Mouse (Mus musculus) MEL-GATA-1-ER (cell line): ENCODE measurements around the gene Mboat1.

Experiments used
- DNase-seq: peaks from one replicate; pipeline ENCODE4 v3.0.0-alpha.2; 2012; ENCODE audit warnings: low read depth; ENCODE audit errors: extremely low read depth

The Mboat1 gene

DNA sequence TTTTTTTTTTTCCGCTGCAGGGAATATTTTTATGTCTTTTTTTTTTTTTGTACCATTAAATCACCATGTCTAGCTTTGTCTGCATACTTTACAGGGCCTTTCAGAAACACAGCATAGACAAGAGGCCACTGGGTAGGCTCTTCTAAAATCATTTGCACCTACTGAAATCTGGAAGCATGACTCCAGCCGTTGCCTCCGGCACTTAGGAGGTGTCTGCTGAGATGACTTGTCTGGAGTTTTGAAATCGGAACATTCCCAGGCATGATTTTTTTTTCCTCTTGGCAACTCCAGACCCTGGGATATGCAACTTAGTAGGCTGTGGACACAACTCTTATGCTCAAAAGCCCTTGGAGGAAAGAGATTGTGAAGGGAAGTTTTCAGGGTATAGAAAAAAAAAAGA, 109.3 kb downstream of the Mboat1 start:
- no peak for DNase-seq

DNA sequence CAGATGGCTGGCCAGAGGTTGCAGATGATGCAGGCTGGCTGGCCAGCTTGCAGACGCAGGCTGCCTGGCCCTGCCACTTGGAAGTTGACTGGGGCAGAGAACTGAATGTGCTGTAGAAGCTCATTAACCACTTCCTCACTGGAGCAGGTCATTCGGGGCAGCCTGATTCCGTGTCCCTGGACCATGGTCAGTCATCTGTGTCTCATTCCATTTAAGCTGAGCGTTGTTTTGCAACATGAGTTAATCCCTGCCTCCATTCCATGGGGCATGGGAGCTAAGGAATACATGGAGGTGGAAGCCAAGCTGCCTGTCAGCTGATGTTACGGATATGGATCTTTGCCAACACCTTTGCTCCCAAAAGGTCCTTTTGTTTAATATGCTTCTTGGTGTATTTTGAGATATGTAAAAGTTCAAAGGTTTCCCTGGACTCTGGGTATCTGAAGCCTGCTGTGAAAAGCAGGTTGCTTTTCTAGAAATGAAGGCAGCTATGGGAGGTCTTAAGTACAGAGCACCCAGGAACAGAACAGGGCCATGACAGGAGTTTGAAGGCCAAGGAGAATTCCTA, 114.1 kb downstream of the Mboat1 start:
- no peak for DNase-seq

DNA sequence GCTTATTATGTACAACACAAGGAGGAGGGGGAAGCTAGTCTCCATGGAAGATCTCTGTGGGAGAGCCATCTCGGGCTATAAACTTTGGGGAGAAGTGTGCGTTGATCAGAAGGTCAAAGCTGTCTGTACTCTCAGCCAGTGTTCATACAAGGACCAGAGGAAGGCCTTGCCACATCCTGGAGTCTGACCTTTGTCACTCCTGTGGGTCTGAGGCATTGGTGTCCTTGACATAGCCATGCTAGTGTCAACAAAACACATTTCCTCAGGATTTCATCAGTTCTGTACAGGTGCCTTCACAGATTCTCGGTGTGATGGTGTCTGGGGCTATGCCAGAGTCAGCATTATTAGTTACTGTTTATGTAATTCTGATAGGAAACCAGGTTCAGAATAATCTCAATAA, 115.1 kb downstream of the Mboat1 start:
- no peak for DNase-seq

DNA sequence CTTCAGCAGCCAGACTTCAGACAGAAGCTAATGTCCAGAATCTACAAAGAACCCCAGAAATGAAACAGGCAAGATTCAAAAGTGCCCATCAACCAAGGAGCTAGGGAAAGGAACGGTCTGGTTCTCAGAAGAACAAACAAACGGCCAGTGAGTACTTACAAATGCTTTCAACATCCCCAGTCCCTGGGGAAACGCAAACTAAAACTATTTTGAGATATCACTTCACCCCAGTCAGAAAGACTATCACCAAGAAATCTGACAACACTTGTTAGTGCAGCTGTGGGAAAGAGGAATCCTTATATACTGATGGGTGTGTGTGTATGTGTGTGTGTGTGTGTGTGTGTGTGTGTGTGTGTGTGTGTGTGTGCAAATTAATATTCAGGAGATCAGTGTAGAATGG, 116.4 kb downstream of the Mboat1 start:
- DNase-seq: no peak

DNA sequence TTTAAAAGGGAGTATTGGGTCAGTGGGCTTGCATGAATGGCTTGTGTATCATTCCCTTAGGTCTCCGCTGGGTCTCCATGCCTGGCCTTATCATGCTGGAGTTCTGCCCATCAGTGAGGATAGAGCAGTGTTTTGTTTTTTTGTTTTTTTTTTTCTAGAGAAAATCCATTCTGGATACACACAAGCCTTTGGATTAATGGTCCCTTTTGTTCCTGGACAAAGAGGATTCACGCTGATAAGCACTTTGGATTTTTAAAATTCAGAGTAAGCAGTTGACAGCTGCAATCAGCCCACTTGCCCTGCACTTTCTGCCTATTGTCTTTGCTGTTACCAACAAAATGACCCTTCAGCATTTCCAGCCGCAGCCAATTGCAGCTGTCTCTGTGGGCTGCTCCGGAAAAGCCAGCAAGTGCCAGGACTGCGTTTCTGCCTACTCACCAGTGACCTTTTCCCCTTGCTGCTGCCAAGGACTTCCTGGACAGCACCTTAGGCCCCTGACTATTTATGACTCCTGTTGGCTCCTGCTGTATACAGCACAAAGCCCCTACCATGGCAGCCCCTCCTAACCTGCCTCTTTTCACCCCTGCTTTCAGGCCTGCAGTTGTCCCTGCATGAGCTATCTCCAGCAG, 117.5 kb downstream of the Mboat1 start:
- DNase-seq: no peak

DNA sequence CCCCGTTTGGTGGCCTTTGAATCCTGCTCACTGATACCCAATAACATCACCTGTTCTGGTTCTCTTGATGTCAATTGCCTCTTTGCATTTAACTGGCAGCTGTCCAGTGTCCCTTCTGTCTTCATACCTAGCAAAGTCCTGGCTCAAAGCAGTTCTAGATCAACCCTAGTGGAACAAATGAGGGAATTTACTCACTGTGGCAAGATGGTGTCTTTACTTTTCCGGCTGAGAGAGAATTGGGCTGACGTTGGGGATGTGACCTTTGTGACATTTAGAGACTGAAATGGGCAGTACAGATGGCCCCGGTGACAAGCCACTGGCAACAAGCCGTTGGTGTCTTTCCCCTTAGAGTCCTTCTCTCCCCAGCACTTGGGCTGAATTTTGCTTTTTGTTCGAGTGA, 118.1 kb downstream of the Mboat1 start:
- DNase-seq: no peak

DNA sequence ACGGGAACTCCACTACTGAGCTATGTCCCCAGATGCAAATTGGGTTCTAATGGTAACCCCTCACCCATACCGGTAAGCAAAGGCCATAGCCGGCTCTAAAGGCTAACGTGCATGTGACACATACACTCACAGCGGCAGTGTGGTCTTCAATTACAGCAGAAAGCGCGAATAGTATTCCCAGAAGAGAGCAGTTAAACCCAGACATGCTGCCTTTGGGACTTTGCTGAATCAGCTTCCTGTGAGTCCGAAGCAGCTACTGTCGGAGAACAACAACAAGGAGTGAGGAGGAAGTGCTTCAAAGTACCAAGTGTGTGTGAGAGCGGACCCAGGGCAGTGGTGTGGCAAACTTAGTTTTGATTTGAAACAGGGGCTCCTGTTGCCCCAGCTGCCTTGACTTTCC, 122.5 kb downstream of the Mboat1 start:
- no peak for DNase-seq

DNA sequence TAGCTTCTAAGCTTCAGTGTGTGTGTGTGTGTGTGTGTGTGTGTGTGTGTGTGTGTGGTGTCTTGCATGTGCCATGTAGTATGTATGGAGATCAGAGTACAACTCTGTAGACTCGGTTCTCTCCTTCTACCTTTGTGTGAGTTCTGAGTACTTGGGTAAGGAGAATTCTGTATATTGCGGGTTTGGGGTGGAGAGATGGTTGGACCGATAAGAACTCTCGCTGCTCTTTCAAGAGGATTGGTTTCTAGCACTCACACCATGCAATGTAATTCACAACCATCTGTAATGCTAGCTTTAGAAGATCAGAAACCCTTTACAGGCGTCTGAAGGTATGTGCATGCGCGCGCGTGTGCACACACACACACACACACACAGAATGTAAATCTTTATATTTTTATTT, 123.0 kb downstream of the Mboat1 start:
- no peak for DNase-seq

DNA sequence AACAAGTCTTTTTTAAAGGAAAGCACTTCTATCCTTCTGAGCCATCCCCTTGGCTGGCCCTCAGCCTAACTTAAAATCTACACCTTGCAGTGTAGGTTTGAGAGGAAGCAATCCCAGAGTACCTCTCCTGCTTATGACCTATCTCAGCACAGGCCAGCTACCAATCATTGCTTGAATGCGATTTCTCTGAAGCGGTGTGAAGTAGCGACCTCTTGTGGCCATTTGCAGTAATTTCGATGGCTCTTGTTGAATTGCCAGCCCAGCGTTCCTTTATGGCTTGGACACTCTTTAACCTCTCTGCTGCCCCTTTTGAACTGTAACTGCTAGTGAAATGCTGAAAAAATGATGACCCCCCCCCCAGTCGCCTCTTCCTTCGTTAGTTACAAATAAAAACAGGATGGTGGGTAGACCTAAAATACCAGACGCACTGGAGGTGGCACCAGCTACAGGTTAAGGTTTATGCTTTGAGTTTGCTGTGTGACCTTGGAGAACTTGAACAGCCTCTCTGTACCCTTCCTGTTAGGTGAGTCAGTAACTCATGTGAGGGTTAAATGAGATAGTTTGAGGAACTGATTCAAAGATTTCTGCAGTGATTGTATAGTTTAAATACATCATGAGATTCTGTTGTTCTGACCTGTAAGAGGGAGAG, 123.7 kb downstream of the Mboat1 start:
- peak; percentile 47 for DNase-seq

DNA sequence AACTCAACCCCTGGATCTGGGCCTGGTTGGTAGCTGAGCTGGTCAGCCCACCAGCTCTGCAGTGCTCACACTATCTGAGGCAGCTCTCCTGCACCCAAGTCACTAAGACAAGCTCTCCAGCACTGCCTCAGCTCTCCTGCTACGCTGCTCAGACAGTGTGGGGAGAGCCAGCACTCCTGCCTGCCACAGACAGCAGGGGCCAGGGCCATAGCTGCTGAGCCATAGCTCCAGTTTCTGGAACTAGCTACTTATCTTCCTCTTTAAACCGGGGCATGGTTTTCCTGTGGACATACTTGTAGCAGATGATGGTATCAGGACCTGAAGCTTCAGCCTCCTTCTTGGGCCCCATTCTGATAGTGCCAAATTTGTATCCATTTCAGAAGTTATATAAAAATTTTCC, 127.4 kb downstream of the Mboat1 start:
- no peak for DNase-seq

DNA sequence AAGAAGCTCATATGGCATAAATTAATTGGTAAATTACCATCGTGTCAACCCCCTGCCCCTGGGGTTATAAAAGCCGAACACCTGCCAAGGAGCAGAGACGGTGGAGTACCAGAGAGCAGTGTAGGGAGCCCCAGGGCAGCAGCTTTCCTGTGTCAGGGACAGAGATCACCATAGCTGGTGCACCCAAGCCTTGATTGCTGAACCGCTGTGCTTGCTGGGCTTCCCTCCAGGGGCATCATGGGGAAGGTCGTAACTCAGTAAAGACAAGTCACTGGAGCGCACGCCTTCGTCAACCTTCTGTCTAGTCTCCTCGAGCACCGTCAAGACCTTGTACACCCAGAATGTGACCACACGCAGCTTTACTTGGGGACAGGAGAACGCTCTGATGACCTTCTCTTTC, 128.0 kb downstream of the Mboat1 start:
- no peak for DNase-seq

DNA sequence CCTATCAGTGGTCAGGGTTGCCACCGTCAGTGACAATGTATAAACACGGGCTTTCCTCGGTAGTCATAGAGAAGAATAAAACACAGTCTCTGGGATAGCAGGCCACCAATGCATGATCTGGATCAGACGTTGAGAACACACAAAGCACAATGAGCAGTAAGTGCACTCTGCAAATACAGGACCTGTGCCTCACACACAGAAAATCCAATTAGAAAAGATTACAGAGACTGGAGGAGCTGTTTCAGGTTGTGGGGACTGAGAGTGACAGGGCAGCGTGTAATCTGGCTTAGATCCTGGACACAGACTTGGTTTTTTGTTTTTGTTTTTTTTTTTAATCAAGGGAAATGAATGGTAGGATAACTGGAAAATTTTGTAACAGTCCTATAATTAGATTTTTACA, 128.5 kb downstream of the Mboat1 start:
- DNase-seq: no peak

DNA sequence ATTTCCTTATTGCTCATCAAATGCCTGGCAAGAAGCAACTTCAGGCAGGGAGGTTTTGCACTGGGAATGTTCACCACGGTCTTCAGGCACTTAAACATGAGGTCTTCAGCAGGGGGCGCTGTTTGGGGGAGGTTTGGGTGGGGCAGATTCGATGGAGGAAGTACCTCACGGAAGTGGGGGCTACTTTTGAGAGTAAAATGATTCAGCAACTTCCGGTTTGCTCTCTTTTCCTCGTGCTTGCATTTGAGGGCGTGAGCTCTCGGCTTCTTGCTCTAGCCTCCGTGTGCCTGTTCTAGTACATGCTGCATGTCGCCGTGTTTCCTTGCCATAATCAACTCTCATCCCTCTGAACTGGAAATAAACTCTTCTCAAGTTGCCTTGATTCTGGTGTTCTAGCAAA, 129.7 kb downstream of the Mboat1 start:
- no peak for DNase-seq

DNA sequence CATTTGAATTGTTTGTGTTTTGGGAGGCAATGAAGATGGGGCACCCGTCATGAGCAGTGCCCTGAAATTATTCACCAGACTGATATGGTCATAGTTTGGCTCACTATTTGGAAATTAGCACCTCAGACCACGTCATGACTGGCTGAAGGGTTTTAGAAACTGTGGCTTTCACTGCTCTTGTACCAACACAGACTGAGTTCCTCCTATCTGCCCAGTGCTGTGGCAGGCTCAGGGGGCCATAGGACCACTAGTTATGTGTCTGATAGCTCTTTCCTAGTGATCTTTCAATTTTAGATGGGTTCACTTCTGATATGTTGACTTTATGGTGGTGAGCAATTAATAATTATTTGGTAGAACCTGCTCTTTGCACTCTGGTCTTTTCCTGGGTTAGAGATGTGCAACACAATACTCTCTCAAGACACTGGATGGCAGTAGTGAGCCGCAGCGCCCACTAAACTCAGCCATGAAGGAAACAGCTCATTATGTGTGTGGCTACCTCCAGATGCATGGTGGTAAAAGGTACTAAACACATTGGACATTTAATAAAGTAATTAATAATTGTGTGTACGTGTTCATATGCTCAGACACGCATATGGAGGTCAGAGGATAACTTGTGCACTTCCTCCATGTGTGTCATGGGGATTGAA, 135.9 kb downstream of the Mboat1 start:
- DNase-seq: peak; percentile 17
